Mouse (Mus musculus) hematopoietic stem cell, adult 5-6 weeks (primary cell): ENCODE data around the gene Ttc30a2. TPM values are rescaled to one million over a fixed set of nuclear protein-coding genes. Genes with fewer than 3 reads are reported as not detected.
A peak's percentile ranks its signal among the peaks of the same experiment; 100 is the strongest.

Experiments
- ATAC-seq, 2 experiments: fragments of 125-278 bp in 1 of 2; replicated peaks in 1 of 2; 2 replicates each; pipeline ENCODE4 v1.8.0; 2016 to 2017; ENCODE audit warnings: inconsistent platforms in 2 of 2, mild to moderate bottlenecking in 2 of 2, moderate number of reproducible peaks in 2 of 2, low read depth in 1 of 2, moderate TSS enrichment in 1 of 2; ENCODE audit not compliant: low FRiP score in 2 of 2, poor library complexity in 2 of 2, severe bottlenecking in 2 of 2, insufficient read depth in 1 of 2, low TSS enrichment in 1 of 2
- total RNA-seq: library from RNA; stranded (forward); fragments of 172-1452, 232-1000 nt; gene quantifications from 2 replicates; pipeline ENCODE4 v1.2.3, GENCODE M21; 2017

Ttc30a2 gene
- total RNA-seq, 1 experiment from 2014 or later = 0.10 TPM

GRCm38 (mm10) chr2:75950685-75951084, 27.3 kb downstream of the Ttc30a2 start:
- ATAC-seq = no peak

GRCm38 (mm10) chr2:75938117-75939063, 39.6 kb downstream of the Ttc30a2 start, which contains the start of gene Ttc30b:
Ttc30b (minus strand) TSS chr2:75938585.
- ATAC-seq = peak; percentile 85 to 86

GRCm38 (mm10) chr2:75937520-75938116, 40.4 kb downstream of the Ttc30a2 start:
- ATAC-seq = 0 out of 4 replicates have a peak, but pooled peaks of 1 of the 2 experiments have one; percentile 9

- peak in 1 of 2 experiments; percentile 39; a peak in 2 of 4 replicates for ATAC-seq
These were observed 41.3 kb downstream of the Ttc30a2 start for GRCm38 (mm10) chr2:75936685-75937084.

GRCm38 (mm10) chr2:75933541-75933940, 44.4 kb downstream of the Ttc30a2 start:
- no peak for ATAC-seq

DNA sequence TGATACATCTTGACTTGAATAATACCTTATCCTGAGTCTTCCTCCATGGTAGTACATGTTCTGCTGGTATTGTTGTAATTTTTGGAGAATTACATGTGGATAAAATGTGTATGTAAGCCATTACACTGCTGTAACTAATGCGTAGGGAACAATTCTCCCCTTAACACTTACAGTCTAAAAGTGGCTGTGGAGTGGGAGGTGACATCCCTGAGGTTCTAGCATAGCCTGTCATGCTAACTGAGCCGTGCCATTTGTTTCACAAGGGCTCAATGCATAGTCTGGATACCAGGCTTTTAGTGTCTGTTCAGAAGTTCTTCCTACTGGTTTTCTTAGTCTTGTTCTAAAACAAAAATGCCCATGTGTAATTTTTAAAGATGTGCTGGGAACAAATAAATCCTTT, 47.0 kb downstream of the Ttc30a2 start:
- ATAC-seq = no peak

GRCm38 (mm10) chr2:75929786-75930444, 48.1 kb downstream of the Ttc30a2 start:
- ATAC-seq = no peak

DNA sequence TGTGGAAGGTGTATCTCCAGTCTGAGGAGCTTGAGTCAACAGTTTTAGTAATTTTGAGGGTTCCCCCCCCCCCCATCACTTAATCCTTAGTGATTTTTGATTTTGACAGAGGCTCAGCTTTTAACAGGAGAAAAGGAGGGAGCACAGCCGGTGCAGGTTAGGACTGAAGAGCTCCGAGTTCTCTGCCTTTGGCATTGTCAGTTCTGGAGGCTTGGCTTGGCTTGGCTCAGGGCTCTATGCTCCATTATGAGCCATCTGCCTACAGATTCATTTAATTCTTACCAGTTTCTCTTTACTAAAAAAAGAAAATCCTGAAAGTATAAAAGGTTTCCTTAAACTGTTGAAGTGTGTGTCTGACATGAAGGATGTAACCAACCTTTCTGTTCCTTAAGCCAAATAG, 48.8 kb downstream of the Ttc30a2 start:
- no peak for ATAC-seq

- no peak for ATAC-seq
These were observed 50.0 kb downstream of the Ttc30a2 start for GRCm38 (mm10) chr2:75928011-75928410.

GRCm38 (mm10) chr2:75926061-75926460, 51.9 kb downstream of the Ttc30a2 start:
- no peak for ATAC-seq

Other genes starting within 250 kb of the Ttc30a2 start
- gene Agps, start 146.0 kb downstream of the Ttc30a2 start, total RNA-seq = 38.7 and 63.6 TPM in 2 replicates
- 4.4 and 9.1 TPM in 2 replicates for gene Ttc30b, start 39.6 kb downstream of the Ttc30a2 start, total RNA-seq
- gene Ttc30a1, start 3.8 kb upstream of the Ttc30a2 start, total RNA-seq = 4.7 and 5.5 TPM in 2 replicates